Mouse (Mus musculus): ENCODE results near the gene Stoml1. TPM values are rescaled to one million over a fixed set of nuclear protein-coding genes. Genes with fewer than 3 reads are reported as not detected.

Stoml1 gene
- 55.5 and 63.5 TPM in 2 replicates for polyA plus RNA-seq (2012; rRNA removed)

DNA sequence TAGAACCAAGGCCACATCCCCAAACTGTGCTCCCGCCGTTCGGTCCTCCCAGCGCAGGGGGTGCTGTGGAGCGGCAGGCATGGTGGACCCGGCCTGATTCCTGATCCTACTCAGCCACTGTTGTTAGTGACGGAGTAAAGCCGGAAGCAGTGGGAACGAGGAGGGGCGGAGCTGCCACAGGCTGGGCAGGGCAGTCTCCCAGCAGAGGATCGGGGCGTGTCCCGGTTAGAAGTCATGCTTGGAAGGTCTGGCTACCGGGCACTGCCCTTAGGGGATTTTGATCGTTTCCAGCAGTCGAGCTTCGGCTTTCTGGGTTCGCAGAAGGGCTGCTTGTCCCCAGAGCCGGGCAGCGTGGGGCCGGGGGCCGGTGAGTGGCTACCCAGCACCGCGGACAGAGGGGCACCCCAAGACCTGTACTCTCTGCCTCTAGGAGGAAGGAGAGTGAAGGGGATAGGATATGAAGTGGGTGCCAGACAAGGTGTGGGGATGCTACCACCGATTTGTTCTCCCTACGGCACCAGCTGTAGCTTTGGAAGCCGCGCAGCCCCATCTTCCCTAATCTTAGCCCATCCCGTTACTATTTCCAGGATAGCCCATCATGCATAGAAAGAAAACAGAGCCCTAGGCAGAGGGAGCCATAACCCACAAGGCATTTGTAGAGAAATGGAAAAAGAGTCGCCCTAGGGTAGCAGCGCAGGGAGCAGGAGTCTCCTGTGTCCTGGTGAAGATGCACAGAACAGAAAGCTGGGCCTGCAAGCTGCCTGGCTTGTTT lies at the start of gene Stoml1:
Stoml1 (plus strand) TSS at position 132 of the 772 bp plus-strand sequence.
- Histone ChIP-seq H3K36me3 (ENCODE audit: control insufficient read depth, insufficient read depth, low read length) (0 out of 2 replicates have a peak, but pooled peaks cover 1% of the 10 kb centered on the region), H3K27me3 (ENCODE audit: control insufficient read depth, insufficient read depth, low read length) (no peaks in the 10 kb centered on the region), H3K4me3 (ENCODE audit: extremely low read depth, insufficient read depth, insufficient read length) (peak within 1 kb of the TSS; percentile 62), H3K4me1 (ENCODE audit: control insufficient read depth, insufficient read depth, insufficient read length) (peaks cover 21% of the 10 kb centered on the region; the same call in 1 of the 2 replicates), H3K27ac (ENCODE audit: insufficient read depth, low read length) (peak within 1 kb of the TSS; percentile 92)
- WGBS: under 1% methylated on average over 31 of the region's 31 CpGs
- TF ChIP-seq POLR2A (IDR thresholded peaks at IDR 0.05; ENCODE audit: low read depth, low read length) (peak; percentile 86), CTCF (IDR thresholded peaks at IDR 0.05; ENCODE audit: extremely low read depth, insufficient read depth, insufficient read length, insufficient replicate concordance) (peak; percentile 84; the same call in 1 of the 2 replicates)
- DNase-seq (ENCODE audit: low read depth in 1 of 2, low spot score in 2 of 2): peak; percentile 86 to 92

DNA sequence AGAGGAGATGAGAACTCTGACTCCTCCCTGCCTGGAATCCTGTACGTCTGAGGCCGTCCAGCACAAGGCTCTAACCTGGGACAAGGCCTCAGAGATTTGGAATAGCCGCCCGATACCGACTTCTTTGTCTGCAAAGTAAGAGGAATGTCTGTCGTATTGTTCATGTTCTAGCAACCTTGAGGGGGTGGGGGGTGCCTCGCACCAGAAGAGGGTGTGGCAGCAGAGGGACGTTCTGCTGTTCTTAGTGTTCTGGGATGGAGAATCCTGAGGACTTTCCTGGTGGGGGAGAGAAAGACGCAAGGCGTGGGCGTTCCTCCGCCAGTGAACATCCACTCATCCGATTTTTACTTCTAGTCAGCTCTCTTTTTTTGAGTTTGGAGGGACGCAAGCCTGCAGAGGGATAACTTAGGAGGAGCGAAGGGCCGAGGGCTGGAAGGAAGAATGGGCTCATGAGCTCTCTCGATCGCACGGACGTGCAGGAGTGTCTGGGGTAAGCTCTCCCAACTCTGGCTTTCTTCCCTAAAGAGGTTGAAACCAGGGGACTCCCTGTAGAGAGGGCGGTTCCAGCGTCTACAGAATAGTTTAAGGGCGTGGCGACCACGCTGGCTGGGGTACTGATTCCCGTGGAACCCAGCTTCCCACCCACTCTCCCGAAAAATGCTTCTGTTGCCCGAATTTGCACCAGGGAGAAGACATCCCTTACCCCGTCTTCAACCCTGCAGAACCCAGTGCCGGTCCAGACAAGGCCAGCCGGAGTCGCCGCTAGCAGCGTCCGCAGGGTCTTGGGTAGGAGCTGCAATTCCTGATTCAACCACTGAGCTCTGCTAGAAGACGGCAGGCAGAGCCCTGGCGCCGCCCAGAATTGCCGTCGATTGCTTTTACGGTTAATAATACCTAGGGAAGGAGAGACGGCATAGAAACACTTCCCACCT lies 49.2 kb upstream of the Stoml1 start, which contains the start of the genes Islr and Islr2:
Islr (minus strand) TSS at position 791 of the 932 bp plus-strand sequence.
Islr2 (minus strand) TSS at position 804 of the 932 bp plus-strand sequence.
- Histone ChIP-seq H3K4me3 (ENCODE audit: extremely low read depth, insufficient read depth, insufficient read length) (peak within 1 kb of the TSS; percentile 58), H3K27ac (ENCODE audit: insufficient read depth, low read length) (no peak within 1 kb of the TSS), H3K36me3 (ENCODE audit: control insufficient read depth, insufficient read depth, low read length) (no peaks in the 10 kb centered on the region), H3K4me1 (ENCODE audit: control insufficient read depth, insufficient read depth, insufficient read length) (peaks cover 5% of the 10 kb centered on the region), H3K27me3 (ENCODE audit: control insufficient read depth, insufficient read depth, low read length) (peaks cover 21% of the 10 kb centered on the region)
- WGBS: 8% methylated on average over 42 of the region's 42 CpGs
- peak; percentile 52 to 65 for DNase-seq (ENCODE audit: low read depth in 1 of 2, low spot score in 2 of 2)
- TF ChIP-seq POLR2A (IDR thresholded peaks at IDR 0.05; ENCODE audit: low read depth, low read length): no peak
- TF ChIP-seq CTCF (IDR thresholded peaks at IDR 0.05; ENCODE audit: extremely low read depth, insufficient read depth, insufficient read length, insufficient replicate concordance): peak; percentile 37; the same call in 1 of the 2 replicates

- 0 out of 2 replicates have a peak, but pooled peaks cover 2% of the 10 kb centered on the region for H3K4me1 ChIP-seq (ENCODE audit: control insufficient read depth, insufficient read depth, insufficient read length)
- H3K27me3 ChIP-seq (ENCODE audit: control insufficient read depth, insufficient read depth, low read length): peaks cover 17% of the 10 kb centered on the region
- no peak for TF ChIP-seq POLR2A (IDR thresholded peaks at IDR 0.05; ENCODE audit: low read depth, low read length)
- peak; percentile 97 for TF ChIP-seq CTCF (IDR thresholded peaks at IDR 0.05; ENCODE audit: extremely low read depth, insufficient read depth, insufficient read length, insufficient replicate concordance)
- WGBS: 2% methylated on average over 18 of the region's 18 CpGs
- no peaks in the 10 kb centered on the region for H3K36me3 ChIP-seq (ENCODE audit: control insufficient read depth, insufficient read depth, low read length)
- DNase-seq (ENCODE audit: low read depth in 1 of 2, low spot score in 2 of 2): peak; percentile 73 to 91
- peak overlapping the region; percentile 58 for H3K4me3 ChIP-seq (ENCODE audit: extremely low read depth, insufficient read depth, insufficient read length)
- no peak overlapping the region for H3K27ac ChIP-seq (ENCODE audit: insufficient read depth, low read length)
Measured at GRCm38 (mm10) chr9:58204448-58205000, 48.4 kb upstream of the Stoml1 start.

GRCm38 (mm10) chr9:58206013-58206412 lies 47.0 kb upstream of the Stoml1 start:
- DNase-seq (ENCODE audit: low read depth in 1 of 2, low spot score in 2 of 2): no peak
- TF ChIP-seq CTCF (IDR thresholded peaks at IDR 0.05; ENCODE audit: extremely low read depth, insufficient read depth, insufficient read length, insufficient replicate concordance) (no peak), POLR2A (IDR thresholded peaks at IDR 0.05; ENCODE audit: low read depth, low read length) (no peak)
- Histone ChIP-seq H3K27ac (ENCODE audit: insufficient read depth, low read length) (no peak overlapping the region), H3K4me1 (ENCODE audit: control insufficient read depth, insufficient read depth, insufficient read length) (no peaks in the 10 kb centered on the region), H3K4me3 (ENCODE audit: extremely low read depth, insufficient read depth, insufficient read length) (no peak overlapping the region), H3K36me3 (ENCODE audit: control insufficient read depth, insufficient read depth, low read length) (no peaks in the 10 kb centered on the region), H3K27me3 (ENCODE audit: control insufficient read depth, insufficient read depth, low read length) (peaks cover 17% of the 10 kb centered on the region)
- 89% methylated on average over 7 of the region's 7 CpGs for WGBS

DNA sequence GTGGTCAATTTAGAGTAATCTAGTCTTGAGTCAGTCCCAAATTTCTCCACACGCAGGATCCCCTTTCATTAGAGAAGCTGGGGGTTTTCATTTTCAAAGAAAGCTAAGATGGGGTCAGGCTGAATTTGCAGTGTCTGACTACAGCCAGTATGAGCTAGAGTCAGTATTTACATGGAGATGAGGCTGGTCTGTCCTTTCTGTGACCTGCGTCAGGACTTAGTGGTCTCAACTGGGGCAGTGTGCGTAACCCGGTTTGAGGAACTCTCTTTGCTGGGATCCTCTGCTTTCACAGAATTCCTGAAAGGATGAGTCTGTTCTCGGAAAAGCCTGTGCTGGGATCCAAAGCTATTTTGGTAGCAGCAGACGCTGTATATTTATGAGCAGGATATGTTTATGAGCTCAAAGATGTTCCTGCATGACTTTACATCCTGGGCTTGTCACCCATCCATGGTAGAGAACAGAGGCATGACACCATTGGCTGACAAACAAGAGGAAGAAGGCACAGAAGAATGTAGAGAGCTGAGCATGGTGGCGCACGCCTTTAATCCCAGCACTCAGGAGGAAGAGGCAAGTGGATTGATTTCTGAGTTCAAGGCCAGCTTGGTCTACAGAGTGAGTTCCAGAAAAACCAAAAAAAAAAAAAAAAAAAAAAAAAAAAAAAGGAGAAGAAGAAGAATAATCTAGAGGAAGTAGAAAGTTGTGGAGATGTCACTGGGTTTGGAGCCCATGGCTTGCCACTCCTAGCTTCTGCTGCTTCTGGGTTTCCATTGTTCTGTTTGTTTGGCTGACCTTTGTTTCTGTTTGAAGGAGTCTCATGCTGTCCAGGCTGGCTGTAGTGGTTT lies 43.3 kb upstream of the Stoml1 start:
- H3K27ac ChIP-seq (ENCODE audit: insufficient read depth, low read length): no peak overlapping the region
- no peak overlapping the region for H3K4me3 ChIP-seq (ENCODE audit: extremely low read depth, insufficient read depth, insufficient read length)
- H3K36me3 ChIP-seq (ENCODE audit: control insufficient read depth, insufficient read depth, low read length): no peaks in the 10 kb centered on the region
- DNase-seq (ENCODE audit: low read depth in 1 of 2, low spot score in 2 of 2): no peak
- WGBS: 85% methylated on average over 8 of the region's 8 CpGs
- no peaks in the 10 kb centered on the region for H3K27me3 ChIP-seq (ENCODE audit: control insufficient read depth, insufficient read depth, low read length)
- TF ChIP-seq CTCF (IDR thresholded peaks at IDR 0.05; ENCODE audit: extremely low read depth, insufficient read depth, insufficient read length, insufficient replicate concordance): no peak
- no peak for TF ChIP-seq POLR2A (IDR thresholded peaks at IDR 0.05; ENCODE audit: low read depth, low read length)
- H3K4me1 ChIP-seq (ENCODE audit: control insufficient read depth, insufficient read depth, insufficient read length): no peaks in the 10 kb centered on the region

DNA sequence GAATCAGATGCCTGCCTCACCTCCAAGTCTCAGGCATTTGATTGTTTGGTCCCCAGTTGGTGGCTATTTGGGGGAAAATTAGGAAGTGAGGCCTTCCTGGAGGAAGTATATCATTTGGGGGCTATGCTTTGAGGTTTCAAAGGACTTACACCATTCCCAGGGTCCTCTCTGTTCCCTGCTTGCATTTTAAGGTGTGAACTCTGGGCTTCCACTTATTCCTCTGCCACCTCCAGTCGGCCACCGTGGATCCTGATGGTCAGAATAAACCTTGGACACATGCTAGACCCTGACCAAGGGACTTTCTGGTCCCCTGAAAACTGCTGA lies 42.7 kb upstream of the Stoml1 start:
- 65% methylated on average over 2 of the region's 2 CpGs for WGBS
- no peak overlapping the region for H3K27ac ChIP-seq (ENCODE audit: insufficient read depth, low read length)
- H3K36me3 ChIP-seq (ENCODE audit: control insufficient read depth, insufficient read depth, low read length): no peaks in the 10 kb centered on the region
- no peaks in the 10 kb centered on the region for H3K27me3 ChIP-seq (ENCODE audit: control insufficient read depth, insufficient read depth, low read length)
- DNase-seq (ENCODE audit: low read depth in 1 of 2, low spot score in 2 of 2): no peak
- TF ChIP-seq CTCF (IDR thresholded peaks at IDR 0.05; ENCODE audit: extremely low read depth, insufficient read depth, insufficient read length, insufficient replicate concordance): no peak
- no peak for TF ChIP-seq POLR2A (IDR thresholded peaks at IDR 0.05; ENCODE audit: low read depth, low read length)
- H3K4me3 ChIP-seq (ENCODE audit: extremely low read depth, insufficient read depth, insufficient read length): no peak overlapping the region
- no peaks in the 10 kb centered on the region for H3K4me1 ChIP-seq (ENCODE audit: control insufficient read depth, insufficient read depth, insufficient read length)

Measured in spleen, adult 2 months (tissue).